Mouse (Mus musculus) right cerebral cortex, adult 18-20 months (tissue): ENCODE data around the gene Zfp981.
"Not testable (repeated sequence)": the region's sequence is repeated elsewhere in the genome, so short reads cannot be mapped to it uniquely, and the experiment has no call there.

ENCODE experiments used
- DNase-seq: peaks from one replicate; pipeline ENCODE4 v3.0.0; 2022; ENCODE audit warnings: mixed read lengths

Gene Zfp981

DNA sequence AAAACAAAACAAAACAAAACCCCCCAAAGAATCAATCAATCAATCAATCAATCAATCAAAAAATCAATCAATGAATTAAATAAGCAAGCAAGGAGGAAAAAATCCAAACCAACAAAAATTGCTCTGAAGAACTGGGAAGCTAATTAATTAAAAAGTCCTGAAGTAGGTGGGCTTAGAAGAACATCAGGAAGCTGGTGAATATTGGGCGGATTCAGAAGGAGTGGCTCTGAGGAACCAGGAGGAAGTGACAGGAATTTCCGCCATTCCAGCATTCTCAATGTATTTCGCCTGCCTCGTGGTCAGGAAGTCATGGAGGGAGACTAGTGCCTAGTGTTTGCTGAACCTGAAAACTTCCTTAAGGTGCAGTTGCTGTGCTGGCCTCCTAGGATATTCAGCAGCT is at the start of gene Zfp981:
Zfp981 (plus strand) TSS at position 301 of the 400 bp plus-strand sequence.
- DNase-seq = not testable (repeated sequence)

DNA sequence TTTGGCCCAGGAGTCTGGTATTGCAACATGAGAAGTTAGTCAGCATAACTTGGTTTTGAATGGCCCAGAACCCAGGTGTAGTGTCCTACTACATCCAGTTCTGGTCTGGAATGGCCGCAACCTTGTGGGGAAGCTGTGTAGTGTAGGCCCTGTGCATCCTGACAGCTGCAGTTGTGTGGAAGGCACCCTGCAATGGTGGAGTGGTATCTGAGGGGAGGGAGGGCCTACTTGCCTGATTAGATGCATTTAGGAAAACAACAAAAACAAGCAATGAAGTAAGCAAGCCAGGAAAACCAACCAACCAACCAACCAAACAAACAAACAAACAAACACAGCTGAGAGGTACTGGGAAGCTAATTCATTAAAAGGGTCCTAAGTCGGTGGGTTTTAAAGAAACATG is 49.3 kb upstream of the Zfp981 start:
- DNase-seq = not testable (repeated sequence)

DNA sequence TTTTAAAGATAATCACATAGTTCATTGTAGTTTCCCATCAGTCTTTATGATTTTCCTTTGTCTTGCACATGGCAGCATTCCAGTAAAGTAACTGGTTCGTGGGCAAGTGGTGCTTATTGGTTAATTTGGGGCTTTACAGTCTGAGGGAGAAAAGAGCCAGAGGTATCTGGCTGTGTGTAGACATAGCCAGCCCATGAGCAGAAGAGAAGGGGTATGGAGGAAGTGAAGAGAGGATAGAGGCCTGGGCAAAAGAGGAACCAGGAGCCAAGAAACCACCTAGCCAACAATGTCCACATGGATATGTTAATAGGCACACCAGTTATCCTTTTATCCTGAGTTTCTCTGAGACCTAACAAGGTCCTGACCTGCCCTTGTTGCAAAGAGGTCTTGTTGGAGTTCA is 47.7 kb upstream of the Zfp981 start:
- DNase-seq = not testable (repeated sequence)

DNA sequence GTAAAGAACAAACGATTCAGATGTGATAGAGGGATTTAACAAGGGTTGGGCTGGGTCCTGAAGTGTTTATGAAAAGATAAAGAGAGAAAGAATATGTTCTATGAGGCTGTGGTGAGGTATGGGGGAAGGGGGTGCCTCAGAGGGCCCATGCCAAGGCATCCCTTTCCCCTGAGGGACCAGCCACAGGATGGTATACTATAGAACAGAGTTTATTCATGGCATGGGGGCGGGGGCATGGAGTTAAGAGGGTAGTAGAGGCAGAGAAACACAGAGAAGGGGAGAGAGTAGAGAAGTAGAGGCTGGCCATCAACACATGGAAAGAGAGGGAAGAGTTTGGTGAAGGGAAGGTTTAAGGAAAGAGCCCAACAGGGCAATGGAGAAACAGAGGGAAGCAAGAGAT is 46.9 kb upstream of the Zfp981 start:
- no peak for DNase-seq

DNA sequence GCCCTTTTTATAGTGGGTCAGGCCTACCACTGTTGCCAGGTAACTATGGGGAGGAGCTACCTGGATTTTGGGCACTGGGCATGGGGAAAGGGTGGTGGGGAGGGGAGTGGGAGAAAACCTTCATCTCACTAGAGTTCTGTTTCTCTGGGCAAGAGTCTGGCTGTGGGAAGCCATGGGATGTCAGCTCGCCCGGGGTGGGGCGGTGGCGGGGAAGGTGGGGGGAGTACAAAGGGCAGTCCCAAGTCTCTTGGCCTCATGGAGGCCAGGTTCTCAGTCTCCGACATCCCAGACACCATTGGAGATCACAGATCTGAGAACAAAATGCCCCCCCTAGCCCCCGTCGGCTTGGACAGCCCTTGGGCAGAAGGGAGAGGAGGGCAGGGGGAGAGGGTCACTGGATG is 46.5 kb upstream of the Zfp981 start:
- DNase-seq = no peak

DNA sequence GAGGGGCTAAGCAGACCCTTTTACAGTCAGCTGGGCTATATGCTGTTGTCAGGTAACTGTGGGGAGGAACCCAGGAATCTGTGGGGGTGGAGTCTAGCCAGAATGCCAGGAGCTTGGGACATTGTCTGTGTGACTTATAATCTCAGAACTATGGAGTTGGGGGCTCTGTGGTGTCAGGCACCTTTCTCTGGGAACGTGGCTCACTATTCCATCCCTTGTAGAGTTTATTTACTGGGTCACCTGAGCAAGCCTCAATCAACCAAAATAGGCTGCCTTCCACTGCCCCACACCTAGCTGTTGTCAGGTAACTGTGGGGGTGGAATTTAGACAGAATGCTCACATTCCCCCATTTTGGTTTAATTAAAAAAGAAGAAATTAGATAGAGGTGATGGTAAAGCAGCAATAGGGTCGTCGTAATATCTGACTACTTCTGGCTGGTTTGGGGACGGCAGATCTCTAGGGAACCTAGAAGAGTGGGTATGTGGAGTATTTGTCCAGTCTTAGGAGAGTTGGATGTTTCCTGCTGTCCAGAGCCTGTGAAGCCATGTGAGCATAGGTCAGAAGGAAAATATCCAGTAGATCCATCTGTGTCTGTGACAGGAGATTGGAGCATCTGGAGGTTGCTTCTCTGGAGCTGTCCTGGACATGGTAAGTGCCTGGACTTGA is 45.6 kb upstream of the Zfp981 start:
- no peak for DNase-seq

DNA sequence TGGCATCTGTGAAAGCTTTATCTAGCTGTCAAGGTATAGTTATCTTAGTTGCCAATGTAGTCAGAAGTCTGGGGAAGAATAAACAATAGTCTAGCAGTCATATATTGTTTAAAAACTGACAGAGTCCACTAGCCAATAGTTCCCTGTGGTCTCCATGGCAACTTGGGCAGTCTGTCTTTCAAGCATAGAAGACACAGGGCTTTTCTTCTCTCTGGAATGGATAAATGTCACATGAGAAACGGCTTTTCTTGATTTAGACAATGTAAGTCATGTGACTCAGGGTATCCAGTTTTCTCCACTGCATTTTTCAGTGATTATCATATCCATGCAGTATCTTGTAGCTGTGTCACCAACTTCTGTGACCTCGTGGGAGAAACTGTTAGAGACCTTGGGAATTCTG is 44.7 kb upstream of the Zfp981 start:
- no peak for DNase-seq

DNA sequence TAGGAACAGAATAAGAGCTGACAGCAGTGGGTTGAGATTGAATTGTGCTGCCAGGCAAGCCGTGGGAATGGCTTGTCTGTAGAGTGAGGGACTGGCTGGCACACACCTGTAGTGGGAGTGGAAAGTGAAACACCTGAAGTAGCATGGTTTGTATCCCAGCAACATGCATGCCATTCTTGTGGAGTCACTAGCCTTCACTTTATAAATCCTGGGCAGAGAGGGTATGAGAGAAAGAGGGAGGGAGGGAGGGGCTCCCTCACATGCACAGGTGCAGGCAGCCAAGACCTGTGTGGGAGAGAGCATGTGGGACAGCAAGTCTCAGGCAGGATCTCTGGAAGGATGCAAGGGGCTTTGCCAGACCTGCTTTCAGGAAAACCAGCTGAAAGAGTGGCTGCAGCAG is 44.1 kb upstream of the Zfp981 start:
- DNase-seq = no peak

DNA sequence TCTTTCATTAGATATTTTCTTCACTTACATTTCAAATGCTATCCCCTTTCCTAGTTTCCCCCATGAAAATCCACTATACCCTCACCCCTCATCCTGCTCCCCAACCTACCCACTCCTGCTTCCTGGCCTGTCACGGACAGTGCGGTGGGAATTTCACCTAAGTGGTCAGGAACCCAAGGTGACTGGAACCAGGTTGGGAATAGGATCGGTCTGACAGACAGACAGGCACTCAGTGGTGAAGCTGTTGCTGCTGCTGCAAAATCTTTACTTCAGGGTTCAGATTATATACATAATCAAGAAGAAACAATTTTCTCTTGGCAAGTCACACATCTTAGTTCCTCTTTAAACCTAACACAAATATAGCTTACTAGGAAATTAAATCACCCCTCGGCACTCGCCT is 42.0 kb upstream of the Zfp981 start:
- not testable (repeated sequence) for DNase-seq

DNA sequence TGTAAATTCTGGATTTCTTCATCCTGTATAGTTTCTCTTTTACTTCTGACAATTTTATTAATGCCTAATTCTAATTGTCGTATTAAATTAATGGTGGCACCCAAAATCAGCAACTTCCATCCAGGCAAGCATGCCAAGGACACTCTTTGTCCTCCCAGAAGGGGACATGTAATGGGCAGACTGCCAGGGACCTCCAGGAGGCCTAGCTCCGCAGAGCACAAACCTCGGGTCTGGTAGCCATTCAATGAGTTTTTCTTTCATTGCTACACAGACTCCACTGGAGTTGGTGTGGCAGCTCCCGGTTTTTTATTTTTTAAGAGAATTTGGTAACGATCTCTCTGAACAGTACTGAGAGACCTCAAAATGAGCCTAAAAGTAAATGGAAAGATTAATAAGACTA is 41.1 kb upstream of the Zfp981 start:
- not testable (repeated sequence) for DNase-seq

DNA sequence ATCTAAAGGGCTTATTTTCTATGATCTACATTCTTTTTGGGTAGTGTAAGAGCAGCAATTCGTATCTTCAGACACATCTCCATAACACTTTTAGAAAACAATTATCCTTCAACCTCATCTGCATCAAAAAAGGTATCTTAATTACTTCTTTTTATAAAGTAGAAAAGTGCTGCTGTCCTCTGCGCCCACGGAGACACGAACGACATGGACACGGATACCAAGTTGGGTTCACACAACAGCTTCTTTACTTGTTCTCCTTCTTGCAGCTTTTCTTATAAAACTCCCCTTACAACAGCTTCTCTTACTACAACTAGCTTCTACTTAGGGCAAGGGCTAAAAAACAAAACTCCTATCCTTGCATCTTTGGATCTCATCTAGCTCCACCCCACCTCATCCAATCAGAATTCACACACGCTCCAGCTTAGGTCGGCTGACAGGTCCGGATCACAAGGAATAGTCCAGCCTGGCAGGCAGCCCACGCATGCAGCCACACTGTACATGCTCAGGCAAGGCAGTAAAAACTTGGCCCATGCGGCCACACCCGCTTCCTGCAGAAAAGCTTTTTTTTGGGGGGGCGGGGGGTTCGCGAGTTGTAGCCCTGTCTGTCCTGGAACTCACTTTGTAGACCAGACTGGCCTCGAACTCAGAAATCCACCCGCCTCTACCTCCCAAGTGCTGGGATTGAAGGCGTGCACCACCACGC is 38.0 kb upstream of the Zfp981 start:
- DNase-seq = not testable (repeated sequence)

DNA sequence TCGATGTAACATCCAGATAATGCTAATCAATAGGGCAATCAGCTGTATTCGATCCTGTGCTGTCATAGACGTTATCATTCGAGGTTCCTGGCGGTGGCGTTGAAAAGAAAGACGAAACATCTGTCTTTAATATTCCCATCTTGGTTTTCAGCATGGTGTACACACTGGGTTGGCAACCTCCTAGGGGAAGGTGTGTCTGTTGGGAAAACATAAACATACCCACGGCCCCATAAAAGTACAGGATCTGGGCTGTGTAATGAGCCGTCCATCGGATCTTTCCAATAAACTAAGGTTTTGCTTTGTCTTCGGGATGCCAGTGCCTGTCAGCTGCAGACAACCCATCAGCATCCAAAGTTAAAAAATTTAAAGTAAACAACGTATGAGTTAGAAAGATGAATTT is 31.8 kb upstream of the Zfp981 start:
- DNase-seq = not testable (repeated sequence)

DNA sequence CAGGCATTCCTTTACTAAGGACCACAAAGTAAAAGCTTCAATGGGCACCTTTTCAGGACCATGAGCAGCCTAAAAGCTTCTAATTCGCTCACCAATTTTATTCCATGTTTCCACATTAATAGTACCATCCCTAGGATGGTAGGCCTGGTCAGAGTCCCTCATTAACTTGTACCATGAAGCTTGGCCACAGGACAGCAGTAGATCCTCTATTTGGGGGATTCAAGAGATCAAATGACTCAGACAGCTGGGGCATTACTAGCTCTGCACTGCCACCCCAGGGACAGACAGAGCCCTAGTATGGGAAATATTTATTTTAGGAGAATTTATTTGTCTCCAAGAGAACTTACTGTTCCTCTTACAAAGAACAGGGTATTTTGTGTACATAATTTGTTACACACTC is 27.6 kb upstream of the Zfp981 start:
- not testable (repeated sequence) for DNase-seq

DNA sequence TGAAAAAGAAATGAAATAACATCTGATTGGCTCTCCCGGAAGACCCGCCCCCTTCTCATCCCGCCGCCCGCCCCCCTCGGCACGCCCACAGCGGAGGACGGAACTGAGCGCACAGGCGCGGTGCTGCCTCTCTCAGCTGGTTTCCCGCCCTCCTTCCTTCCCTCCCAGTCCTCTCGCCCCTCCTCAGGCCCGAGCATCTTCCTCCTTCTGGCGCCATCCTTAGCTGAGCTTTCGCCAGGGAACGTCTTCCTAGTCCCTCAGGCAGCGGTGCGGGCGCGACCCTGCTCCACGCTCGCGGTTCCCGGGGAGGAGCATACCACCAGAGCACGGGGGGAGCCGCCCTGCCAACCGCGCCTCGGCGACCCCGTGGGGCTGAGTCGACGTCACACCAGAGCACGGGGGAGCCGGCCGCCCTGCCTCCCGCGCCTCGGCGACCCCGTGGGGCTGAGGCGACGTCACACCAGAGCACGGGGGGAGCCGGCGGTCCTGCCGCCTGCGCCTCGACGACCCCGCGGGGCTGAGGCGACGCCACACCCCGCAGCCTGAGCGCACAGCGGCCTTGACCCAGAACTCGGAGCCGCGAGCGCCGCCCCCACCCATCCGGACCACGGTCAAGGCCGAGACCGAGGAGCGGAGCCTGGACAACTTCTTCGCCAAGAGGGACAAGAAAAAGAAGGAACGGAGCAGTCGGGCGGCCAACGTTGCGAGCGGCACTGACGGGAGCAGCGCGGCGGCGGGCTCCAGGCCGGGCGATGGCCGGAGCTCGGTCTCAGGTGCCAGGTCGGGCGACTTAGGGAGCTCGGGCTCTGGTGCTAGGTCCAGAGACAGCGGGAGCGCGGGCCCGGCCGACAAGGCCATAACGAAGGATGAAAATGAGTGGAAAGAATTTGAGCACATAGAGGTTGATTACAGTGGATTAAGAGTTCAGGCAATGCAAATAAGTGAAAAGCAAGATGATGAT is 26.8 kb upstream of the Zfp981 start:
- DNase-seq = not testable (repeated sequence)

DNA sequence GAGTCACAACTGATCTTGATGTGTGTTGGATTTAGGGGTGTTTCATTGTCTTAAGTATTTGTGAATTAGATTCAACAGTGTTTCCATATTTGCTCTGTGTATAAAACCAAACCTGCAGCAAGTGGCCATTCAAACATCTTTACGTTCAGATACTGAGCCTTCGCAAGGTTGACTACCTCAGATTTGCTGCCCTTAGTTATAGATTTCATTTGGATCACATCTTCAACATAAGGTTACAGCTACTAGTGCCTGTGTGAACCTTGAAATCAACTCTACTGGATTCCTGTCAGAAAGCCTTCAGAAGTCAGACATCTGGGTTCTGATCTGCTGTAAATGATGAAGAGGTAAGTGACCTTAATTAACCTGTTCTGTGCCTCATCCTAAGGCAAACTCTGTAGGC is 25.6 kb upstream of the Zfp981 start:
- not testable (repeated sequence) for DNase-seq

DNA sequence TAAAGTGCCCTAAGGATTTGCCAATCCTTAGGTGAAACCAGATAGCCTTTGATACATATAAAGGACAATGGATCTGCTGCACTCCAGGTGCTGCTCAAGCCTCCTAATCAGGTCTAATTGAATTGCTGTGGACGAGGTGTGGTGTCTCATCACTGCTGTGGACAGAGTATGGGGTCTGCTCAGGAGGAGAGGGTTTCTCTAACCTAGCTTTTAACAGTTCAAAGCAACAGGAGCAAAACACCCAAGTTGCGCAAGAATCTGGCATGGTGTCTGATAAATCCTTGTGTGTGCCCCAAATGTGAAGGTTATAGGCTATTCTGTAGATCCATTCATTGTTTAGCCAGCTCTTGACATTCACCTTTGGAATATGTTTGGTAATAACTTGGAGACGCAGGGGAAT is 24.9 kb upstream of the Zfp981 start:
- not testable (repeated sequence) for DNase-seq

DNA sequence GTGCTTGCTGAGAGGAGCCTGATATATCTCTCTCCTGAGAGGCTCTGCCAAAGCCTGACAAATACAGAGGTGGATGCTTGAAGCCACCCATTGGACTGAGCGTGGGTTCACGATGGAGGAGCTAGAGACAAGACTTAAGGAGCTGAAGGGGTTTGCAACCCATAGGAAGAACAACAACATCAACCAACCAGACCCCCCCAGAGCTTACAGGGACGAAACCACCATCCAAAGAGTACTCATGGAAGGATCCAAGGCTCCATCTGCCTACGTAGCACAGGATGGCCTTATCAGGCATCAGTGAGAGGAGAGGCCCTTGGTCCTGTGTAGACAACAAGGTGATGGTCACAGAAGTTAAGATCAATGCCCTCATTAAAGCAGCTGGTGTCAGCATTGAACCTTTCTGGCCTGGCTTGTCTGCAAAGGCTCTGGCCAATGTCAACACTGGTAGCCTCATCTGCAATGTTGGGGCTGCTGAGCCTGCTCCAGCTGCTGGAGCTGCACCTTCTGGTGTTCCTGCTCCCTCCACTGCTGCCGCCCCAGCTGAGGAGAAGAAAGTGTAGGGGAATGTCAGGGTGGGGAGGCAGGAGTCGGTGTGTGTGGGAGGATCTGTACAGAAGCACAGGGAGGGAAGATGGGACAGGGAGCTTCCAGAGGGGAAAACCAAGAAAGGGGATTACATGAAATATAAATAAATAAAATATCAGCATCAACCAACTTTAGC is 21.3 kb upstream of the Zfp981 start:
- not testable (repeated sequence) for DNase-seq

DNA sequence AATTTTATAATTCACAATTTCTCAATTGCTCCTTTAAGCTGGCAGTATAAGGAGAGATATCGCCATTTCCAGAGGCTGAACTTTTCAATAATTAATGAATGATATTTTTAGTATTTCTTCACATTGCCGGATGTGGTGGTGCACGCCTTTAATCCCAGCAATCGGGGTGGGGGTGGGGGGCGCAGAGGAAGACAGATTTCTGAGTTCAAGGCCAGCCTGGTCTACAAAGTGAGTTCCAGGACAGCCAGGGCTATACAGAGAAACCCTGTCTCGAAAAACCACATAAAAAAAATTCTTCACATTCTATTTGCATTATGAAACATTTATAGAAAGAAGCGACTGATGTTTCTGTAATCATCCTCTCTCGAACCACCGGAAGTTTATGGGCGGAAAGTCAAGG is 19.3 kb upstream of the Zfp981 start:
- not testable (repeated sequence) for DNase-seq

DNA sequence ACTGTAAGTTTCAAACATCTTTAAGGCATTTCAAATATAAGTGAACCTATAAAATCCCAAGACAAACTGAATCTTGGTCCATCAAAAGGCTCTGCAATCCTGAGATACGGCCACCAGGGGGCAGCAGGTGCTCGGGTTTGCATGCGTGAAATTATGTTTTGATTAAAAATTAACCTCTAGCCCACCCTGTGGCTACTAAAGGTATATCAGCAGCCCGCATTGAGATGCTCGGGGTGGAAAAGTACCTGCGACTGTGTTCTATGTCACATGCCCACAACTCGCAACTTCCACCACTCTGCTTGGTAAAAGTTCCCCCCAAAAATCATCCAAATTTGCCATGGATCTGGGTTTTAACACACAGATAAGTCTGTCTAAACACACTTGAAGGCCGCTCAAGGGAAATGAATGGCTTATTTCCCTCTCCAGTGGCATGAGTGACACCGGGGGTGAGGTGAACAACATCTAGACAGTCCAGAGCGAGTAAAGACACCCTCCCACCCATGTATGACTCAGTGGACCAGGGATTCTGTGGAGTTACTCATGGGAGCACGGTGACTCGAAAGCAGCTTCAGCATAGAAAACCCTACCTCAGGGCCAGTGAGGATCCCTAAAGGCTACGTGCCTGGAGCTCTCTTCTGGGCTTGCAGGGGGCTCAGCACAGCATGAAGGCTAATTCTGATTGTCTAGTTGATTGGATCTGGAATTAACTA is 18.1 kb upstream of the Zfp981 start:
- not testable (repeated sequence) for DNase-seq

DNA sequence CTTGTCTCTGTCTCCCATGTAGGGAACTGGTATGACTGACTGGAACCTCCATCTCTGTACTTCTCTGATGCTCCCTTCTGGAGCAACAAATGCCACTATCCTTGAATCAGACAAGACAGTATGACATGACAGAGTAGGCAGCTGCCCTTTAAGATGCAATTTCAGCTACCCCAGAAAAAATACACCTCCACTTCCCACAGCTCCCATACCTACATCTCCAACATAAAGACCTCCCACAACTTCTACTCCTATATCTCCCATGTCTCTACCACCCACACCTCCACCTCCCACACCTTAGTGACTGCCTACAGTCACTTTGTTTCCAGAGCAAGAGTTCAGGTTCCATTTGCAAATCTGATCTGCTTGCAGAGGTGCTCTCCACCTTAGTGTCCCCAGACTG is 17.2 kb upstream of the Zfp981 start:
- not testable (repeated sequence) for DNase-seq

DNA sequence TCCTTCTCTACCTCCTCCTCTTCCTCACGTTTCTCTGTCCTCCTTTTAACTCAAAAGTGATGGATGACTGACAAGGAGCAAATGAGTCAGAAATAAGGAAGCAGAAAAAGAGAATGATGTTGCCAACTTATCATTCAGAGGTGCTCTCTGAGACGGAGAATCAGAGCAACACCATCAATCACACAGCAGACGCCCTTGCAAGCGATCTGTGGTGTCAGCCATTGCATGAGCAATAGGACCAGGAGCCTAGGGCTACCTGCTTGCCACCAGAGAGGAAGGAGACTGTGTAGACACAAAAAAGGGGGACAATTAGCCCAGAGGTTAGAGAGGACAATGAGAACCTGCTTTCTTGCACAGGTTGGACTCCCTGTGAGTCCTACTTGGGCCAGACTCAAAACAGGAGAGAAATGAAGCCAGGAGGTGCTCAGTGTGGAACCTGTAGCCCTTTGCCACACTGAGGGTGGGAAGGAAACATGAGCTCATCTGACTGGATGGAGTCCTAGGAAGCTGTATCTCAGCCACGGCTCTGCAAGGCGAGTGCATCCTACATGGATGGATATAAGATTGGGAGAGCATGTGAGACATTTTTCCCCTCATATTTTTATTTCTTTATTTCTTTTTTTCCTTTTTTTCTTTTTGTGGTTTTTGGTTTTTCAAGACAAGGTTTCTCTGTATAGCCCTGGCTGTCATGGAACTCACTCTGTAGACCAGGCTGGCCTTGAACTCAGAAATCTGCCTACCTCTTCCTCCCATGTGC is 16.5 kb upstream of the Zfp981 start:
- DNase-seq = not testable (repeated sequence)
